Mouse (Mus musculus) liver, adult 2 months (tissue): ENCODE data around the gene Dctpp1.

Experiments used
- CTCF ChIP-seq: fragments of 200-500 bp; IDR thresholded peaks from 2 replicates; pipeline ENCODE4 v1.5.1; 2011; ENCODE audit warnings: low read depth, low read length, control low read depth
- POLR2A ChIP-seq: fragments of 200-500 bp; IDR thresholded peaks from 2 replicates; pipeline ENCODE4 v1.6.1; 2011; ENCODE audit warnings: low read length, control low read depth; ENCODE audit not compliant: insufficient read depth; ENCODE audit errors: extremely low read depth

DNA sequence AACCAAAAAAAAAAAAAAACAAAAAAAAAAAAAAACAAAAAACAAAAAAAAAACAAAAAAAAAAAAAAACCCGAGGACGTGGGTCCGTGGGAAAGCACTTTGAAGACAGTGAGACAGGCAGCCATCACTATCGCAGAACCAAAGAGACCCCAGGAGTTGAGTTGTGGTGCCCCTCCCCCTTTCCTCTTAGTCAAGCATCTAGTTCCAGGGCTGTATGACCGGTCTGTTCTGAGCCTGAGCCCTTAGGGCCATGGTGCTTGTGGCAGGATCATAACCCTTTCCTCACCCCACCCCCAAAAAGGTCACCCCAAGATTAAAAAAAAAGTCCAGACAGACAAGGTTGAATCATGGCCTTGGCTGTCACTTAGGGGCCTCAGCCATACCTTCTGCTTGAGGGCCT, 44.2 kb downstream of the Dctpp1 start:
- TF ChIP-seq CTCF (no peak), POLR2A (no peak)
